ENCODE assay signal across 8 mouse cellular contexts in genomic region chr2:20968441-20969200, GRCm38 (mm10). TPM values are rescaled to one million over a fixed set of nuclear protein-coding genes. Genes with fewer than 3 reads are reported as not detected.
DNase-seq lines count a peak whose midpoint lies in the region; ATAC-seq lines count a peak whose summit lies in the region.

Gene Arhgap21 (minus strand): TSS chr2:20968881.

- H3K36me3 ChIP-seq in hindbrain, embryonic 11.5 days (ENCODE audit: control insufficient read depth, insufficient read depth, low read length) = no peaks in the 10 kb centered on the region

- peak within 1 kb of the TSS; percentile 89 for H3K4me2 ChIP-seq in hindbrain, embryonic 11.5 days (replicated peaks; ENCODE audit: low read depth, low read length)

- no peaks in the 10 kb centered on the region for H3K27me3 ChIP-seq in hindbrain, embryonic 11.5 days (ENCODE audit: control insufficient read depth, insufficient read depth, low read length)

- WGBS in hindbrain, embryonic 11.5 days = 0% methylated on average over 39 of the region's 102 CpGs

- H3K9ac ChIP-seq in hindbrain, embryonic 11.5 days (ENCODE audit: low read depth, low read length) = peak within 1 kb of the TSS; percentile 100

- peak within 1 kb of the TSS; percentile 99 for H3K27ac ChIP-seq in hindbrain, embryonic 11.5 days (ENCODE audit: low read depth, low read length)

- DNase-seq in MN1 (ENCODE audit: low spot score) = peak; percentile 75
- DNase-seq in cerebellum, postnatal 14 days = peak; percentile 79 to 81
- DNase-seq in frontal cortex, postnatal 14 days (ENCODE audit: low spot score in 2 of 2) = peak; percentile 61 to 67
- peak; percentile 89 for DNase-seq in hindbrain, embryonic 11.5 days (ENCODE audit: low spot score)
- DNase-seq in layer of hippocampus, postnatal 14 days (ENCODE audit: low spot score in 2 of 2) = peak; percentile 70 to 75
- DNase-seq in lung, postnatal 10 days = peak; percentile 87
- DNase-seq in ovary, postnatal 36 days (ENCODE audit: low spot score) = peak; percentile 81
- peak; percentile 48 for DNase-seq in thymus, postnatal 25 days

- peak; percentile 80 for ATAC-seq in hindbrain, embryonic 11.5 days (ENCODE audit: low FRiP score)

- peak within 1 kb of the TSS; percentile 91 for H3K4me3 ChIP-seq in hindbrain, embryonic 11.5 days (ENCODE audit: low read depth, low read length)

- H3K4me1 ChIP-seq in hindbrain, embryonic 11.5 days (replicated peaks; ENCODE audit: control insufficient read depth, insufficient read depth, low read length) = no peaks in the 10 kb centered on the region

- H3K9me3 ChIP-seq in hindbrain, embryonic 11.5 days (ENCODE audit: control insufficient read depth, low read length) = no peaks in the 10 kb centered on the region

RNA-seq across cellular contexts. Expression of gene Arhgap21, which starts in this region (rescaled TPM):
- 56.8 and 69.4 TPM in 2 replicates for polyA plus RNA-seq in hindbrain, embryonic 11.5 days (2014; fragmentation: Nextera tagmentation; extraction: Ambion mirVana)
- 100 to 1,000 TPM; 327 to 359 TPM for total RNA-seq in layer of hippocampus, postnatal 14 days (2021)

Comparison
In these comparisons a context has a peak if more than half of its experiments do, and no peak if none do; other contexts are left out.
1. Peak in every context shown above with its lines: DNase-seq, ATAC-seq, H3K4me3 ChIP-seq and H3K27ac ChIP-seq.